Mouse (Mus musculus) midbrain, embryonic 11.5 days (tissue): ENCODE measurements around the gene Arhgap10. TPM values are rescaled to one million over a fixed set of nuclear protein-coding genes. Genes with fewer than 3 reads are reported as not detected.

Experiments used
- ATAC-seq: fragments of 200-750 bp; cut with Nextera tagmentation; 2 replicates; pipeline ENCODE4 v1.8.0; 2017; ENCODE audit warnings: moderate TSS enrichment, moderate library complexity; ENCODE audit not compliant: low FRiP score
- DNase-seq: peaks from one replicate; pipeline ENCODE4 v3.0.0; 2015; ENCODE audit warnings: low spot score; ENCODE audit errors: missing footprints
- H3K27ac ChIP-seq: fragments of 300-500 bp; sonication (generic); 2 replicates; pipeline ENCODE4 v1.5.1; 2014; ENCODE audit warnings: low read depth, low read length
- H3K27me3 ChIP-seq: fragments of 300-500 bp; sonication (generic); 2 replicates; pipeline ENCODE4 v1.6.1; 2014; ENCODE audit warnings: mild to moderate bottlenecking, low read length, moderate library complexity, mixed read lengths; ENCODE audit not compliant: control insufficient read depth, insufficient read depth
- H3K36me3 ChIP-seq: fragments of 300-500 bp; sonication (generic); 2 replicates; pipeline ENCODE4 v1.6.1; 2014; ENCODE audit warnings: mild to moderate bottlenecking, low read length, moderate library complexity, mixed read lengths; ENCODE audit not compliant: control insufficient read depth, insufficient read depth
- H3K4me1 ChIP-seq: fragments of 300-500 bp; sonication (generic); 2 replicates; pipeline ENCODE4 v1.6.1; 2014; ENCODE audit warnings: low read length; ENCODE audit not compliant: control insufficient read depth, insufficient read depth
- H3K4me2 ChIP-seq: fragments of 300-500 bp; sonication (generic); 2 replicates; pipeline ENCODE4 v1.6.1; 2014; ENCODE audit warnings: mild to moderate bottlenecking, moderate library complexity
- H3K4me3 ChIP-seq: fragments of 300-500 bp; sonication (generic); 2 replicates; pipeline ENCODE4 v1.5.1; 2014; ENCODE audit warnings: low read depth, low read length
- H3K9ac ChIP-seq: fragments of 300-500 bp; sonication (generic); 2 replicates; pipeline ENCODE4 v1.6.1; 2014; ENCODE audit warnings: low read length
- H3K9me3 ChIP-seq: fragments of 300-500 bp; sonication (generic); 2 replicates; pipeline ENCODE4 v1.6.1; 2016; ENCODE audit warnings: low read length; ENCODE audit not compliant: control insufficient read depth
- WGBS: fragments of 180-500 bp; shearing (Covaris S2); extraction: QIAGEN DNeasy Blood & Tissue Kit; methylation state at CpG from one replicate; pipeline ENCODE4 v1.1.7; 2014; 5-methylcytosine and 5-hydroxymethylcytosine counted together
- polyA plus RNA-seq: library from polyadenylated mRNA; unstranded; fragments of >200 nt; fragmentation: Nextera tagmentation; extraction: Ambion mirVana; gene quantifications from 2 replicates; pipeline ENCODE4 v1.2.1, GENCODE M21; 2014

Arhgap10 gene
- polyA plus RNA-seq, 1 experiment from 2014 or later, result 12.1 TPM

- Histone ChIP-seq H3K4me2 (no peak overlapping the region), H3K4me1 (peaks cover 2% of the 10 kb centered on the region; the same call in 1 of the 2 replicates), H3K9me3 (no peaks in the 10 kb centered on the region), H3K36me3 (no peaks in the 10 kb centered on the region), H3K27ac (no peak overlapping the region), H3K9ac (no peak overlapping the region), H3K4me3 (no peak overlapping the region), H3K27me3 (no peaks in the 10 kb centered on the region)
- 90% methylated on average over 4 of the region's 4 CpGs for WGBS
- no peak for ATAC-seq
- DNase-seq, result no peak
Measured at GRCm38 (mm10) chr8:77350121-77350777, 167.5 kb downstream of the Arhgap10 start.

GRCm38 (mm10) chr8:77343916-77344315 lies 173.8 kb downstream of the Arhgap10 start:
- no peak overlapping the region for H3K4me3 ChIP-seq
- H3K4me1 ChIP-seq, result peaks cover 16% of the 10 kb centered on the region
- no peaks in the 10 kb centered on the region for H3K27me3 ChIP-seq
- H3K27ac ChIP-seq, result no peak overlapping the region
- no peaks in the 10 kb centered on the region; the same call in 1 of the 2 replicates for H3K36me3 ChIP-seq
- H3K4me2 ChIP-seq, result no peak overlapping the region
- no peaks in the 10 kb centered on the region for H3K9me3 ChIP-seq
- 93% methylated on average over 6 of the region's 6 CpGs for WGBS
- ATAC-seq (no peak), DNase-seq (no peak)
- no peak overlapping the region for H3K9ac ChIP-seq

- no peaks in the 10 kb centered on the region for H3K27me3 ChIP-seq
- DNase-seq (no peak), ATAC-seq (no peak)
- no peak overlapping the region for H3K9ac ChIP-seq
- WGBS, result 96% methylated on average over 3 of the region's 3 CpGs
- H3K4me3 ChIP-seq, result no peak overlapping the region
- H3K36me3 ChIP-seq, result no peaks in the 10 kb centered on the region; the same call in 1 of the 2 replicates
- no peak overlapping the region for H3K27ac ChIP-seq
- peaks cover 16% of the 10 kb centered on the region for H3K4me1 ChIP-seq
- H3K9me3 ChIP-seq, result no peaks in the 10 kb centered on the region
- no peak overlapping the region for H3K4me2 ChIP-seq
Measured at GRCm38 (mm10) chr8:77343335-77343734, 174.4 kb downstream of the Arhgap10 start.

GRCm38 (mm10) chr8:77342144-77342543 lies 175.6 kb downstream of the Arhgap10 start:
- peaks cover 16% of the 10 kb centered on the region for H3K4me1 ChIP-seq
- H3K4me2 ChIP-seq, result no peak overlapping the region
- no peak overlapping the region for H3K4me3 ChIP-seq
- no peak for ATAC-seq
- no peaks in the 10 kb centered on the region for H3K27me3 ChIP-seq
- DNase-seq, result no peak
- no peaks in the 10 kb centered on the region; the same call in 1 of the 2 replicates for H3K36me3 ChIP-seq
- H3K9me3 ChIP-seq, result no peaks in the 10 kb centered on the region
- no peak overlapping the region for H3K27ac ChIP-seq
- 90% methylated on average over 4 of the region's 4 CpGs for WGBS
- H3K9ac ChIP-seq, result no peak overlapping the region

- ATAC-seq (no peak), DNase-seq (no peak)
- no peak overlapping the region for H3K4me3 ChIP-seq
- H3K4me2 ChIP-seq, result no peak overlapping the region
- no peaks in the 10 kb centered on the region; the same call in 1 of the 2 replicates for H3K36me3 ChIP-seq
- no peak overlapping the region for H3K9ac ChIP-seq
- no peaks in the 10 kb centered on the region for H3K27me3 ChIP-seq
- no peak overlapping the region for H3K27ac ChIP-seq
- H3K9me3 ChIP-seq, result no peaks in the 10 kb centered on the region
- 71% methylated on average over 9 of the region's 9 CpGs for WGBS
- H3K4me1 ChIP-seq, result peaks cover 16% of the 10 kb centered on the region
Measured at GRCm38 (mm10) chr8:77341329-77341728, 176.4 kb downstream of the Arhgap10 start.

GRCm38 (mm10) chr8:77340046-77340747 lies 177.6 kb downstream of the Arhgap10 start:
- H3K4me2 ChIP-seq, result no peak overlapping the region
- DNase-seq (no peak), ATAC-seq (peak; percentile 73)
- no peaks in the 10 kb centered on the region for H3K9me3 ChIP-seq
- peak overlapping the region; percentile 20; the same call in 1 of the 2 replicates for H3K27ac ChIP-seq
- no peak overlapping the region for H3K4me3 ChIP-seq
- no peak overlapping the region for H3K9ac ChIP-seq
- no peaks in the 10 kb centered on the region; the same call in 1 of the 2 replicates for H3K36me3 ChIP-seq
- WGBS, result 54% methylated on average over 6 of the region's 6 CpGs
- peaks cover 16% of the 10 kb centered on the region for H3K4me1 ChIP-seq
- H3K27me3 ChIP-seq, result no peaks in the 10 kb centered on the region

- DNase-seq, result no peak
- no peak for ATAC-seq
- Histone ChIP-seq H3K4me2 (no peak overlapping the region), H3K4me3 (no peak overlapping the region), H3K36me3 (no peaks in the 10 kb centered on the region; the same call in 1 of the 2 replicates), H3K9me3 (no peaks in the 10 kb centered on the region), H3K27me3 (no peaks in the 10 kb centered on the region), H3K4me1 (peaks cover 16% of the 10 kb centered on the region), H3K27ac (no peak overlapping the region), H3K9ac (no peak overlapping the region)
- 80% methylated on average over 12 of the region's 12 CpGs for WGBS
Measured at GRCm38 (mm10) chr8:77337272-77337671, 180.5 kb downstream of the Arhgap10 start.

- H3K27ac ChIP-seq, result no peak overlapping the region
- H3K4me3 ChIP-seq, result no peak overlapping the region
- no peaks in the 10 kb centered on the region for H3K27me3 ChIP-seq
- H3K9me3 ChIP-seq, result no peaks in the 10 kb centered on the region
- WGBS, result 89% methylated on average over 12 of the region's 12 CpGs
- H3K4me1 ChIP-seq, result peaks cover 7% of the 10 kb centered on the region
- no peak overlapping the region for H3K9ac ChIP-seq
- no peaks in the 10 kb centered on the region for H3K36me3 ChIP-seq
- DNase-seq (no peak), ATAC-seq (no peak; the same call in 1 of the 2 replicates)
- no peak overlapping the region for H3K4me2 ChIP-seq
Measured at GRCm38 (mm10) chr8:77331180-77331579, 186.6 kb downstream of the Arhgap10 start.

GRCm38 (mm10) chr8:77330304-77330703 lies 187.4 kb downstream of the Arhgap10 start:
- Histone ChIP-seq H3K27ac (no peak overlapping the region), H3K9me3 (no peaks in the 10 kb centered on the region), H3K9ac (no peak overlapping the region), H3K4me3 (no peak overlapping the region), H3K27me3 (no peaks in the 10 kb centered on the region), H3K4me1 (peaks cover 7% of the 10 kb centered on the region), H3K36me3 (no peaks in the 10 kb centered on the region), H3K4me2 (no peak overlapping the region)
- 0 out of 2 replicates have a peak, but pooled peaks have one; percentile 29 for ATAC-seq
- 68% methylated on average over 9 of the region's 9 CpGs for WGBS
- no peak for DNase-seq
